Mouse (Mus musculus): ENCODE data around the gene Arid1a. TPM values are rescaled to one million over a fixed set of nuclear protein-coding genes. Genes with fewer than 3 reads are reported as not detected.

Arid1a gene
- polyA plus RNA-seq, 1 experiment: 2.3 TPM

DNA sequence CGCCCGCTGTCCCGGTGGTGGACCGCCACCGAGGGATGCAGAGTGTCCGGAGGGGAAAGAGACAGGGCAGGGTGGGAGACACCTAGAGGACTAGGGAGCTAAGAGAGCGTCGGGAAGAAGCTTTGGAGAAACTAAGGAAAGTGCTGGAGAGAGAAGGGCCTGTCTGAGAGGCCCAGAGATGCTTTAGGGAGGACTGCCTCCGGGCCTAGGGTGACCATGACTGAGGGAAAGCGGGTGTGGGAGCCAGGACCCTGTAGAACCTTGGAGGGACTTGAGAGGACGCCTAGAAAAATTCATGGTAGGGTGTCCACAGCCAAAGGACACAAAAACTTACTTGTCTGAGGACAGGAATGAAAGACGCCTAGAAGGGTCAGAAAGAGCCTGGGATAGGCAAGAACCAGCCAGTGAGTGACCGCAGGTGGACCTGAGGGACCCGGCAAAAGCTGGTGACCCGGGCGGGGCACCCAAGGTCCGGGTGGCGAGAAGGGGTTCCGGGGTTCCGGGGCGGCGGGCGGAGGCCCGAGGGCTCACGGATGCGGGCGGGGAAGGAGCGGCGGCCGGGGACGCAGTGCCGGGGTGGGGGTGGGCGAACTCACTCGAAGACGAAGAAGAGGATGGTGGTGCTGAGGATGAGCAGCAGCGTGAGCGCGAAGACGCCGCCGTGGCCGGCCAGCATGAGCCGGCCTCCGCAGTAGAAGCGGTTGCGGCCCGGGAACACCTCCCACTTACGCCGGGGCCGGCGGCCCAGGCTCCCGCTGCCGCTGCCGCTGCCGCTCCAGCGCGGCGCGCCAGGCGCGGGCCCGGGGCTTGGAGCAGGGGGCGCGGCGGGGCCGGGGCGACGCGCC is 123.9 kb downstream of the Arid1a start:
- Histone ChIP-seq H3K4me1 (ENCODE audit: control insufficient read depth) (peaks cover 24% of the 10 kb centered on the region), H3K27me3 (ENCODE audit: control insufficient read depth) (peaks cover 9% of the 10 kb centered on the region), H3K36me3 (ENCODE audit: control insufficient read depth) (no peaks in the 10 kb centered on the region), H3K9me3 (ENCODE audit: control insufficient read depth, low read length) (no peaks in the 10 kb centered on the region), H3K4me3 (replicated peaks) (peak overlapping the region; percentile 67)
- TF ChIP-seq GATA1 (IDR thresholded peaks at IDR 0.05; ENCODE audit: low read length) (no peak), TAL1 (IDR thresholded peaks at IDR 0.05; ENCODE audit: low read length) (no peak)

GRCm38 (mm10) chr4:133631769-133632411 is 124.7 kb downstream of the Arid1a start:
- Histone ChIP-seq H3K4me1 (ENCODE audit: control insufficient read depth) (peaks cover 24% of the 10 kb centered on the region), H3K27me3 (ENCODE audit: control insufficient read depth) (peaks cover 9% of the 10 kb centered on the region), H3K9me3 (ENCODE audit: control insufficient read depth, low read length) (no peaks in the 10 kb centered on the region), H3K4me3 (replicated peaks) (peak overlapping the region; percentile 67), H3K36me3 (ENCODE audit: control insufficient read depth) (no peaks in the 10 kb centered on the region)
- TF ChIP-seq GATA1 (IDR thresholded peaks at IDR 0.05; ENCODE audit: low read length) (no peak), TAL1 (IDR thresholded peaks at IDR 0.05; ENCODE audit: low read length) (no peak)

- H3K4me3 ChIP-seq (replicated peaks): no peak overlapping the region
- peaks cover 9% of the 10 kb centered on the region for H3K27me3 ChIP-seq (ENCODE audit: control insufficient read depth)
- peaks cover 24% of the 10 kb centered on the region for H3K4me1 ChIP-seq (ENCODE audit: control insufficient read depth)
- peaks cover under 1% of the 10 kb centered on the region; the same call in 1 of the 2 replicates for H3K36me3 ChIP-seq (ENCODE audit: control insufficient read depth)
- TF ChIP-seq GATA1 (IDR thresholded peaks at IDR 0.05; ENCODE audit: low read length) (no peak), TAL1 (IDR thresholded peaks at IDR 0.05; ENCODE audit: low read length) (no peak)
- no peaks in the 10 kb centered on the region for H3K9me3 ChIP-seq (ENCODE audit: control insufficient read depth, low read length)
Measured at GRCm38 (mm10) chr4:133631071-133631768, 125.3 kb downstream of the Arid1a start.

DNA sequence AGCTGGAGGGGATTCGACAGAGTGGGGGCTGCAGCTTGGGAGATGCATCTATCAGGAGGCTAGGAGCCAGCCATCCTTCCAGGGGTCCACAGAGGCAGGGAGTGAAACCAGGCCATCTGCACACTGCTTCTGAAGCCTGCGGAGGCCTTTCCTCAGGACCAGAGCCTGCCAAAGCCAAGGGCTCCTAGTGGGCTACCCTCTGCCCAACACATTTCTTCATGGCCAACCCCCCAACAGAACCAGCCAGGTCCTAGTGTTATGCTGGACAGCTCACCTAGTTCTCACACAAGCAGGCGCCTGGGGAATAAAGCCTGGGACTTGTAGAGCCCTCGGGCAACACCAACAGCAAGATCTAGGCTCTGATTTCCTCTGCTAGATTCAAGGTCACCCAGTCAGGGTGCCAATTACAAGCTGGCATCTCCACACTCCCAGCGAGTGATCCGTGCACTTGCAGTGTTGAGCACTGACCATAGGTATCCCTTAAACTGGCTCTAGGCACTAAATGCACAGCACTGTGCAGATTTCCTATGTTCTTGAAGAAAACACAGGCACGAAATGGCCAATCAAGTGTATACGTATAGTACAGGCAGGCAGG is 126.1 kb downstream of the Arid1a start:
- Histone ChIP-seq H3K4me1 (ENCODE audit: control insufficient read depth) (peaks cover 26% of the 10 kb centered on the region), H3K4me3 (replicated peaks) (no peak overlapping the region), H3K36me3 (ENCODE audit: control insufficient read depth) (peaks cover 3% of the 10 kb centered on the region; the same call in 1 of the 2 replicates), H3K27me3 (ENCODE audit: control insufficient read depth) (peaks cover 9% of the 10 kb centered on the region), H3K9me3 (ENCODE audit: control insufficient read depth, low read length) (no peaks in the 10 kb centered on the region)
- TF ChIP-seq GATA1 (IDR thresholded peaks at IDR 0.05; ENCODE audit: low read length) (no peak), TAL1 (IDR thresholded peaks at IDR 0.05; ENCODE audit: low read length) (no peak)

DNA sequence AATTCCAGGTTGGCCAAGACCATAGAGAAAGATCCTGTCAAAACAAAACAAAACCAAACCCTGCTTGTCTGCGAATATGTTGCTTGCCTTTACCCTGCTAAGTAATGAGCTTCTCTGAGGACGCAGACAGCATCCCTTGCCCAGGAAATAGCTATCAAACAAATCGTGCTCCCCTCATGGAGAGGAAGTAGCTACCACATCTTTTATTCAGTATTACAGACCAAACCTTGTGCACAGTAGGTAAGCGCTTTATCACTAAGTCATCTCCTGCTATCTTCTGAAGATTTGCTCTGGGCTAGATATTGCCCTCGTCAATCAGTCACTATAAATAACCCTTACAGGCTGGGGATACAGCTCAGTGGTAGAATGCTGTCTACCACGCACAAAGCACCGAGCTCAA is 127.4 kb downstream of the Arid1a start:
- TF ChIP-seq GATA1 (IDR thresholded peaks at IDR 0.05; ENCODE audit: low read length) (no peak), TAL1 (IDR thresholded peaks at IDR 0.05; ENCODE audit: low read length) (no peak)
- H3K36me3 ChIP-seq (ENCODE audit: control insufficient read depth): peaks cover 3% of the 10 kb centered on the region; the same call in 1 of the 2 replicates
- H3K9me3 ChIP-seq (ENCODE audit: control insufficient read depth, low read length): no peaks in the 10 kb centered on the region
- H3K4me1 ChIP-seq (ENCODE audit: control insufficient read depth): peaks cover 26% of the 10 kb centered on the region
- H3K4me3 ChIP-seq (replicated peaks): no peak overlapping the region
- H3K27me3 ChIP-seq (ENCODE audit: control insufficient read depth): peaks cover 9% of the 10 kb centered on the region

Other genes starting within 250 kb of the Arid1a start
- not detected in 2 replicates for gene Kdf1, start 237.8 kb downstream of the Arid1a start, polyA plus RNA-seq (2012)
- 24.0 and 28.9 TPM in 2 replicates for gene Nudc, start 210.8 kb downstream of the Arid1a start, polyA plus RNA-seq (2012)
- gene Nr0b2, start 203.4 kb downstream of the Arid1a start, polyA plus RNA-seq (2012): not detected in 2 replicates
- gene Gpatch3, start 182.0 kb downstream of the Arid1a start, polyA plus RNA-seq (2012): 1.2 and 1.6 TPM in 2 replicates
- 4.0 and 4.2 TPM in 2 replicates for gene Gpn2, start 172.4 kb downstream of the Arid1a start, polyA plus RNA-seq (2012)
- gene Sfn, start 154.6 kb downstream of the Arid1a start, polyA plus RNA-seq (2012): 0.06 and 0.22 TPM in 2 replicates
- gene Zdhhc18, start 106.6 kb downstream of the Arid1a start, polyA plus RNA-seq (2012): 0.25 and 0.43 TPM in 2 replicates
- gene Pigv, start 84.1 kb downstream of the Arid1a start, polyA plus RNA-seq (2012): 1.6 and 2.0 TPM in 2 replicates
- 0.78 and 1.0 TPM in 2 replicates for gene Rps6ka1, start 131.0 kb upstream of the Arid1a start, polyA plus RNA-seq (2012)
- 87.9 and 104 TPM in 2 replicates for gene Hmgn2, start 211.9 kb upstream of the Arid1a start, polyA plus RNA-seq (2012)
- gene Dhdds, start 244.1 kb upstream of the Arid1a start, polyA plus RNA-seq (2012): 1.2 and 1.5 TPM in 2 replicates